Mouse (Mus musculus) liver, embryonic 16.5 days (tissue): ENCODE results near the gene Grap2. TPM values are rescaled to one million over a fixed set of nuclear protein-coding genes. Genes with fewer than 3 reads are reported as not detected.
A peak's percentile ranks its signal among the peaks of the same experiment; 100 is the strongest.

ENCODE experiments used
- ATAC-seq: fragments of 200-750 bp; cut with Nextera tagmentation; 2 replicates; pipeline ENCODE4 v1.8.0; 2017; ENCODE audit warnings: low read depth, mild to moderate bottlenecking, moderate number of reproducible peaks, moderate library complexity
- H3K27ac ChIP-seq: fragments of 300-500 bp; sonication (generic); 2 replicates; pipeline ENCODE4 v1.5.1; 2014; ENCODE audit warnings: mild to moderate bottlenecking, low read length
- H3K27me3 ChIP-seq: fragments of 300-500 bp; sonication (generic); 2 replicates; pipeline ENCODE4 v1.6.1; 2014; ENCODE audit warnings: low read depth, low read length, mixed read lengths; ENCODE audit not compliant: control insufficient read depth, insufficient read depth
- H3K36me3 ChIP-seq: fragments of 300-500 bp; sonication (generic); 2 replicates; pipeline ENCODE4 v1.6.1; 2014; ENCODE audit warnings: mild to moderate bottlenecking; ENCODE audit not compliant: control insufficient read depth, insufficient read depth
- H3K4me1 ChIP-seq: fragments of 300-500 bp; sonication (generic); 2 replicates; pipeline ENCODE4 v1.6.1; 2014; ENCODE audit warnings: low read depth, low read length, mixed read lengths; ENCODE audit not compliant: control insufficient read depth
- H3K4me2 ChIP-seq: fragments of 300-500 bp; sonication (generic); 2 replicates; pipeline ENCODE4 v1.6.1; 2014; ENCODE audit warnings: low read depth, low read length, mixed read lengths
- H3K4me3 ChIP-seq: fragments of 300-500 bp; sonication (generic); 2 replicates; pipeline ENCODE4 v1.5.1; 2014; ENCODE audit warnings: low read depth, mild to moderate bottlenecking, low read length
- H3K9ac ChIP-seq: fragments of 300-500 bp; sonication (generic); 2 replicates; pipeline ENCODE4 v1.6.1; 2014; ENCODE audit warnings: low read depth, low read length
- H3K9me3 ChIP-seq: fragments of 300-500 bp; sonication (generic); replicated peaks from 2 replicates; pipeline ENCODE4 v1.6.1; 2016; ENCODE audit warnings: low read length; ENCODE audit not compliant: control insufficient read depth
- WGBS: fragments of 180-500 bp; shearing (Covaris S2); extraction: QIAGEN DNeasy Blood & Tissue Kit; methylation state at CpG from one replicate; pipeline ENCODE4 v1.1.7; 2014; ENCODE audit not compliant: insufficient replicate concordance; 5-methylcytosine and 5-hydroxymethylcytosine counted together
- polyA plus RNA-seq: library from polyadenylated mRNA; unstranded; fragments of >200 nt; fragmentation: Nextera tagmentation; extraction: Ambion mirVana; gene quantifications from 2 replicates; pipeline ENCODE4 v1.2.1, GENCODE M21; 2015

Gene Grap2
- polyA plus RNA-seq, 1 experiment from 2014 or later = 12.7 TPM

- Histone ChIP-seq H3K9ac (no peak overlapping the region), H3K27me3 (peaks cover 14% of the 10 kb centered on the region), H3K27ac (no peak overlapping the region), H3K36me3 (no peaks in the 10 kb centered on the region), H3K4me3 (no peak overlapping the region), H3K9me3 (no peaks in the 10 kb centered on the region), H3K4me2 (no peak overlapping the region), H3K4me1 (peaks cover 42% of the 10 kb centered on the region)
- no peak for ATAC-seq
- 78% methylated on average over 5 of the region's 5 CpGs for WGBS
Observed at GRCm38 (mm10) chr15:80619166-80619565, 46.8 kb downstream of the Grap2 start.

DNA sequence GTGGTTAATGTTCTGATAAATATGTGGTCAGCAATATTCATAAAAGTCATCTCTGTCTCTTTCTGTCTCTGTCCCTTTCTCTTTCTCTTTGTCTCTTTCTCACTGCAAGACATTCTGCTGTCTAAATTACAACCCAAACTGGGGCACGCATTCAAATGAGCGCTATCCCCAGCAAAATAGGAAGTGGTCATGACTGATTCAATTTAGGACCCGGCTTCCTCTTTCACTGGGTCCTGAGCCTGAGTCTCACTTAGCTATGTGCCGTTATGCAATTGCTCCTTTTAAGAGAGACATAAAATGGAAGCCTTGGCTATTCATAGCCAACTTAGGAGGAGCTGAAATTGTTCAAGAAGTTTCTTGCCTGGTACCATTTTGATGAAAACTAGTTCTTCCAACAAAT is 47.4 kb downstream of the Grap2 start:
- Histone ChIP-seq H3K36me3 (no peaks in the 10 kb centered on the region), H3K9ac (no peak overlapping the region), H3K9me3 (no peaks in the 10 kb centered on the region), H3K4me3 (no peak overlapping the region), H3K4me1 (peaks cover 46% of the 10 kb centered on the region), H3K27me3 (peaks cover 11% of the 10 kb centered on the region), H3K27ac (no peak overlapping the region), H3K4me2 (no peak overlapping the region)
- WGBS = 19% methylated on average over 4 of the region's 4 CpGs
- ATAC-seq = no peak

DNA sequence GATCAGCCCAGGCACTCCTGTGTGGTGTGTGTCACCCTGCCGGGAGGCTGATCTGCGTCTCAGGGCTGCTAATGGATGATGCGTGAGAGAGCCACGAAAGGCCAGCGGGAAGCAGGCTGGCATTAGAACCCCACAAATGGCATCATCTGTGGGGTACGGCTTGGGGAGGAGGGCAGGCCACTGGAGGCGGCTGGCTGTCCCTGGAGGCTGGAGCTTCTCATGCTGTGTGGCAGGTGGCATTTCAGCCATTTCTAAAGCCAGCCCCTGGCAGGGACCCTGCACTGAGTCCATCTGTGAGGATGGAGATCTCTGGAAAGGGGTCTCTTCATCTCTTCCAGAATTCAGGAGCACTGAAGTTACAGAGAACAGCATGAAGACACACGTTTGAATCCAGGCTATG is 48.0 kb downstream of the Grap2 start:
- Histone ChIP-seq H3K4me3 (no peak overlapping the region), H3K27me3 (peaks cover 11% of the 10 kb centered on the region), H3K4me2 (no peak overlapping the region), H3K27ac (no peak overlapping the region), H3K36me3 (no peaks in the 10 kb centered on the region), H3K4me1 (peaks cover 46% of the 10 kb centered on the region), H3K9me3 (no peaks in the 10 kb centered on the region), H3K9ac (no peak overlapping the region)
- ATAC-seq = no peak
- WGBS = 74% methylated on average over 8 of the region's 8 CpGs

DNA sequence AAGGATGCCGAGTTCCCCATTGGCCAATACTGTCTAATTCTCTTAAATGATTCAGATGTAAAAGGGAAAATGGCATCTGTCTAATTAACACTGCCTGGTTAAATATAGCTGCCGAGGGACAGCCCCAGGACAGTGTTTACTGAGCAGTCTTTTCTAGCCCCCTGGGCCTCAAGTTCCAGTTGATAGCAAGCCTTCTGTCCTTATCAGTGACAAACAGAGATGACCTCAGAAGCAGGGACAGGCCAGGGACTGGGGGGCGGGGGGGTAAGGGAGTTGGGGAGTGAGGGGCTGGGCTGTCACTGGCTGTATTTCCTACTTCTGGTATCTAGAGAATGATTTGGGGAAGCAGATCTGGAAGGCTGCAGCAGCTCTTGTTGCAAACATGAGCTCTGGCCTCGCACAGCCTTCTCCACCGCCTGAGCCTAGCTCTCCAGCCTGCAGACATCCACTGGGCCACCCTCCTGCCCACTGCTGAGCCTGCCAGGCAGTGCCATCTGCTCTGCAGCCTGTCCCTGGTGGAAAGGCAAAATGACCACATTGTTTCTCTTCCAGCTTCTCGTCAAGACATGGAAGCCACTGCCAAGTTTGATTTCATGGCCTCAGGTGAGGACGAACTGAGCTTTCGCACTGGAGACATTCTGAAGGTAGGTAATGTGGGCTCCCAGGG is 50.9 kb downstream of the Grap2 start:
- Histone ChIP-seq H3K9me3 (no peaks in the 10 kb centered on the region), H3K4me1 (peaks cover 43% of the 10 kb centered on the region), H3K4me3 (peak overlapping the region; percentile 52), H3K27me3 (no peaks in the 10 kb centered on the region), H3K9ac (peak overlapping the region; percentile 64), H3K4me2 (peak overlapping the region; percentile 67), H3K27ac (peak overlapping the region; percentile 94), H3K36me3 (no peaks in the 10 kb centered on the region)
- ATAC-seq = peak; percentile 99
- WGBS = 21% methylated on average over 8 of the region's 8 CpGs

DNA sequence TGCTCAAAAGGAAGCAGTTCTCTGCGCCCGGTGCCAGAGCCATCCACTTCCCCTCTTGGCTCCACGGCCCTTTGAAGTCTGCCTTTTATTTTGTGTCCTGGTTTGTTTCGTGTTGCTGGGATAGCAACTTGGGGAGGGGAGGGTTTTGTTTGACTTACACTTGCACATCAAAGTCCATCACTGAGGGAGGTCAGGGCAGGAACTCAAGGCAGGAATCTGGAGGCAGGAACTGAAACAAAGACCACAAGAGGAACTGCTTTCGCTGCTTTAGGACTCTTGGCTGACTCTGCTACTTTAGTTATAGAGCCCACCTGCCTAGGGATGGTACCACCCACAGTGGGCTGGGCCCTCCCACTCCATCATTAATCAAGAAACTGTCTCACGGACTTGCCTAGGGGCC is 54.1 kb downstream of the Grap2 start:
- H3K27me3 ChIP-seq = peaks cover 15% of the 10 kb centered on the region
- H3K4me2 ChIP-seq = no peak overlapping the region
- peaks cover 34% of the 10 kb centered on the region for H3K4me1 ChIP-seq
- no peak overlapping the region for H3K4me3 ChIP-seq
- WGBS = 51% methylated on average over 6 of the region's 6 CpGs
- H3K36me3 ChIP-seq = no peaks in the 10 kb centered on the region
- H3K9ac ChIP-seq = no peak overlapping the region
- H3K9me3 ChIP-seq = no peaks in the 10 kb centered on the region
- ATAC-seq = no peak
- no peak overlapping the region for H3K27ac ChIP-seq

- ATAC-seq = no peak
- Histone ChIP-seq H3K27me3 (peaks cover 19% of the 10 kb centered on the region), H3K36me3 (no peaks in the 10 kb centered on the region), H3K4me3 (no peak overlapping the region), H3K9ac (no peak overlapping the region), H3K4me2 (no peak overlapping the region), H3K27ac (no peak overlapping the region), H3K9me3 (no peaks in the 10 kb centered on the region), H3K4me1 (peaks cover 3% of the 10 kb centered on the region; the same call in 1 of the 2 replicates)
- 28% methylated on average over 7 of the region's 7 CpGs for WGBS
Observed at GRCm38 (mm10) chr15:80630147-80630546, 57.8 kb downstream of the Grap2 start.

GRCm38 (mm10) chr15:80630711-80631110 is 58.3 kb downstream of the Grap2 start:
- Histone ChIP-seq H3K27me3 (peaks cover 19% of the 10 kb centered on the region), H3K4me1 (peaks cover 3% of the 10 kb centered on the region; the same call in 1 of the 2 replicates), H3K27ac (no peak overlapping the region), H3K9ac (no peak overlapping the region), H3K36me3 (no peaks in the 10 kb centered on the region), H3K4me2 (no peak overlapping the region), H3K4me3 (no peak overlapping the region), H3K9me3 (no peaks in the 10 kb centered on the region)
- ATAC-seq = no peak
- WGBS = 56% methylated on average over 14 of the region's 14 CpGs

- WGBS = 46% methylated on average over 2 of the region's 2 CpGs
- H3K9ac ChIP-seq = no peak overlapping the region
- no peak overlapping the region for H3K27ac ChIP-seq
- no peak for ATAC-seq
- H3K27me3 ChIP-seq = peaks cover 19% of the 10 kb centered on the region
- H3K4me3 ChIP-seq = no peak overlapping the region
- H3K4me2 ChIP-seq = no peak overlapping the region
- H3K4me1 ChIP-seq = peaks cover 3% of the 10 kb centered on the region; the same call in 1 of the 2 replicates
- no peaks in the 10 kb centered on the region for H3K9me3 ChIP-seq
- H3K36me3 ChIP-seq = no peaks in the 10 kb centered on the region
Observed at GRCm38 (mm10) chr15:80631311-80631710, 58.9 kb downstream of the Grap2 start.

GRCm38 (mm10) chr15:80632280-80632893 is 60.0 kb downstream of the Grap2 start:
- Histone ChIP-seq H3K4me1 (no peaks in the 10 kb centered on the region), H3K36me3 (no peaks in the 10 kb centered on the region), H3K9ac (no peak overlapping the region), H3K27ac (no peak overlapping the region), H3K4me2 (no peak overlapping the region), H3K9me3 (no peaks in the 10 kb centered on the region), H3K4me3 (no peak overlapping the region), H3K27me3 (peaks cover 19% of the 10 kb centered on the region)
- no peak for ATAC-seq
- 67% methylated on average over 13 of the region's 13 CpGs for WGBS
